Mouse (Mus musculus) CH12.LX (cell line): ENCODE data around the gene Ak9.

Source experiments
- CHD2 ChIP-seq: IDR thresholded peaks from 2 replicates; pipeline ENCODE4 v1.6.1; 2011; ENCODE audit warnings: low read length, improper control_type of control experiment
- CTCF ChIP-seq, 2 experiments: IDR thresholded peaks in 1 of 2; conservative IDR thresholded peaks in 1 of 2; 2 replicates each; pipeline ENCODE4 v1.5.1; 2011 to 2012; ENCODE audit warnings: low read depth in 2 of 2, low read length in 2 of 2, improper control_type of control experiment in 1 of 2, inconsistent platforms in 1 of 2, mild to moderate bottlenecking in 1 of 2, moderate library complexity in 1 of 2
- EP300 ChIP-seq: IDR thresholded peaks from 2 replicates; pipeline ENCODE4 v1.6.1; 2011; ENCODE audit warnings: low read length, improper control_type of control experiment
- JUND ChIP-seq: conservative IDR thresholded peaks from 2 replicates; pipeline ENCODE4 v1.6.1; 2011; ENCODE audit warnings: low read depth, low read length, improper control_type of control experiment
- MAX ChIP-seq: IDR thresholded peaks from 2 replicates; pipeline ENCODE4 v1.6.1; 2011; ENCODE audit warnings: low read length, improper control_type of control experiment
- NRF1 ChIP-seq: IDR thresholded peaks from 2 replicates; pipeline ENCODE4 v1.6.1; 2014; ENCODE audit warnings: low read depth, mild to moderate bottlenecking, inconsistent platforms, low read length, improper control_type of control experiment, moderate library complexity
- USF1 ChIP-seq: IDR thresholded peaks from 2 replicates; pipeline ENCODE4 v1.6.1; 2014; ENCODE audit warnings: low read depth, mild to moderate bottlenecking, inconsistent platforms, low read length, improper control_type of control experiment
- USF2 ChIP-seq: conservative IDR thresholded peaks from 2 replicates; pipeline ENCODE4 v1.6.1; 2011; ENCODE audit warnings: low read depth, low read length, improper control_type of control experiment
- ZMIZ1 ChIP-seq: IDR thresholded peaks from 2 replicates; pipeline ENCODE4 v1.6.1; 2012; ENCODE audit warnings: low read depth, mild to moderate bottlenecking, inconsistent platforms, low read length, improper control_type of control experiment
- ZNF384 ChIP-seq: IDR thresholded peaks from 2 replicates; pipeline ENCODE4 v1.6.1; 2012; ENCODE audit warnings: low read depth, low read length, improper control_type of control experiment, inconsistent platforms

GRCm38 (mm10) chr10:41401097-41401496, 97.3 kb downstream of the Ak9 start:
- TF ChIP-seq EP300 (no peak), CTCF (conservative IDR thresholded peaks at IDR 0.05 in 1 of 2, IDR thresholded peaks at IDR 0.05 in 1 of 2; ENCODE audit: low read depth in 2 of 2, low read length in 2 of 2) (no peak), ZNF384 (no peak), JUND (no peak), USF1 (no peak), CHD2 (no peak), ZMIZ1 (no peak), NRF1 (no peak), USF2 (no peak), MAX (no peak)
